Mouse (Mus musculus) liver, embryonic 12.5 days (tissue): Measurements from ENCODE around the gene Tal1. TPM values are rescaled to one million over a fixed set of nuclear protein-coding genes. Genes with fewer than 3 reads are reported as not detected.
A peak's percentile ranks its signal among the peaks of the same experiment; 100 is the strongest.

Source experiments
- ATAC-seq: fragments of 200-750 bp; cut with Nextera tagmentation; 2 replicates; pipeline ENCODE4 v1.8.0; 2017; ENCODE audit warnings: moderate number of reproducible peaks, mild to moderate bottlenecking, moderate library complexity
- H3K27ac ChIP-seq: fragments of 300-500 bp; sonication (generic); 2 replicates; pipeline ENCODE4 v1.5.1; 2016; ENCODE audit warnings: mild to moderate bottlenecking
- H3K27me3 ChIP-seq: fragments of 300-500 bp; sonication (generic); replicated peaks from 2 replicates; pipeline ENCODE4 v1.6.1; 2016; ENCODE audit warnings: mild to moderate bottlenecking, moderate library complexity
- H3K36me3 ChIP-seq: fragments of 300-500 bp; sonication (generic); 2 replicates; pipeline ENCODE4 v1.6.1; 2016; ENCODE audit warnings: mild to moderate bottlenecking, moderate library complexity
- H3K4me1 ChIP-seq: fragments of 300-500 bp; sonication (generic); 2 replicates; pipeline ENCODE4 v1.6.1; 2016
- H3K4me2 ChIP-seq: fragments of 300-500 bp; sonication (generic); 2 replicates; pipeline ENCODE4 v1.6.1; 2016; ENCODE audit warnings: mild to moderate bottlenecking, moderate library complexity
- H3K4me3 ChIP-seq: fragments of 300-500 bp; sonication (generic); 2 replicates; pipeline ENCODE4 v1.5.1; 2016; ENCODE audit warnings: mild to moderate bottlenecking, moderate library complexity
- H3K9ac ChIP-seq: fragments of 300-500 bp; sonication (generic); 2 replicates; pipeline ENCODE4 v1.6.1; 2016; ENCODE audit warnings: mild to moderate bottlenecking, moderate library complexity
- H3K9me3 ChIP-seq: fragments of 300-500 bp; sonication (generic); replicated peaks from 2 replicates; pipeline ENCODE4 v1.6.1; 2016; ENCODE audit warnings: mild to moderate bottlenecking, moderate library complexity
- WGBS: fragments of 180-500 bp; shearing (Covaris S2); methylation state at CpG from one replicate; pipeline ENCODE4 v1.1.7; 2016; ENCODE audit not compliant: insufficient replicate concordance; 5-methylcytosine and 5-hydroxymethylcytosine counted together
- polyA plus RNA-seq: library from polyadenylated mRNA; unstranded; fragments of >200 nt; fragmentation: Nextera tagmentation; extraction: Ambion mirVana; gene quantifications from 2 replicates; pipeline ENCODE4 v1.2.1, GENCODE M21; 2016

The Tal1 gene
- polyA plus RNA-seq, 1 experiment from 2014 or later: 58.7 TPM

- WGBS: 72% methylated on average over 4 of the region's 4 CpGs
- H3K9me3 ChIP-seq: no peaks in the 10 kb centered on the region
- H3K4me2 ChIP-seq: peak overlapping the region; percentile 79
- H3K9ac ChIP-seq: peak overlapping the region; percentile 75
- peaks cover 97% of the 10 kb centered on the region for H3K4me1 ChIP-seq
- H3K4me3 ChIP-seq: peak overlapping the region; percentile 13; the same call in 1 of the 2 replicates
- H3K36me3 ChIP-seq: no peaks in the 10 kb centered on the region
- peak overlapping the region; percentile 99 for H3K27ac ChIP-seq
- no peaks in the 10 kb centered on the region; the same call in 1 of the 2 replicates for H3K27me3 ChIP-seq
- no peak for ATAC-seq
Observed at GRCm38 (mm10) chr4:115093331-115093864, 37.2 kb downstream of the Tal1 start.

GRCm38 (mm10) chr4:115094056-115094455, 37.8 kb downstream of the Tal1 start:
- ATAC-seq: no peak
- H3K27ac ChIP-seq: peak overlapping the region; percentile 99
- peaks cover 93% of the 10 kb centered on the region for H3K4me1 ChIP-seq
- no peaks in the 10 kb centered on the region for H3K36me3 ChIP-seq
- peak overlapping the region; percentile 75 for H3K9ac ChIP-seq
- 63% methylated on average over 2 of the region's 2 CpGs for WGBS
- H3K27me3 ChIP-seq: no peaks in the 10 kb centered on the region; the same call in 1 of the 2 replicates
- H3K4me2 ChIP-seq: peak overlapping the region; percentile 79
- no peaks in the 10 kb centered on the region for H3K9me3 ChIP-seq
- peak overlapping the region; percentile 13; the same call in 1 of the 2 replicates for H3K4me3 ChIP-seq

- Histone ChIP-seq H3K27ac (peak overlapping the region; percentile 99), H3K27me3 (no peaks in the 10 kb centered on the region), H3K9me3 (no peaks in the 10 kb centered on the region), H3K4me1 (peaks cover 77% of the 10 kb centered on the region), H3K36me3 (no peaks in the 10 kb centered on the region), H3K4me3 (peak overlapping the region; percentile 51), H3K9ac (peak overlapping the region; percentile 77), H3K4me2 (peak overlapping the region; percentile 79)
- peak; percentile 93 for ATAC-seq
- WGBS: 0% methylated on average over 31 of the region's 31 CpGs
Observed at GRCm38 (mm10) chr4:115095671-115096434, 39.6 kb downstream of the Tal1 start.

- Histone ChIP-seq H3K4me2 (peak overlapping the region; percentile 79), H3K4me3 (peak overlapping the region; percentile 51), H3K27me3 (no peaks in the 10 kb centered on the region), H3K36me3 (no peaks in the 10 kb centered on the region), H3K27ac (peak overlapping the region; percentile 99), H3K9ac (peak overlapping the region; percentile 77), H3K9me3 (no peaks in the 10 kb centered on the region), H3K4me1 (peaks cover 70% of the 10 kb centered on the region)
- WGBS: 4% methylated on average over 11 of the region's 11 CpGs
- no peak for ATAC-seq
Observed at GRCm38 (mm10) chr4:115096435-115097145, 40.4 kb downstream of the Tal1 start.

- Histone ChIP-seq H3K4me3 (peak overlapping the region; percentile 51), H3K36me3 (no peaks in the 10 kb centered on the region), H3K9ac (peak overlapping the region; percentile 77), H3K9me3 (no peaks in the 10 kb centered on the region), H3K4me2 (peak overlapping the region; percentile 79), H3K4me1 (peaks cover 67% of the 10 kb centered on the region), H3K27me3 (no peaks in the 10 kb centered on the region), H3K27ac (peak overlapping the region; percentile 99)
- no peak for ATAC-seq
- WGBS: under 1% methylated on average over 6 of the region's 6 CpGs
Observed at GRCm38 (mm10) chr4:115097146-115097496, 40.9 kb downstream of the Tal1 start.

GRCm38 (mm10) chr4:115101682-115102081, 45.5 kb downstream of the Tal1 start:
- WGBS: 49% methylated on average over 6 of the region's 6 CpGs
- Histone ChIP-seq H3K9me3 (no peaks in the 10 kb centered on the region), H3K4me3 (no peak overlapping the region)

GRCm38 (mm10) chr4:115103510-115103909, 47.3 kb downstream of the Tal1 start:
- Histone ChIP-seq H3K4me1 (peaks cover 23% of the 10 kb centered on the region), H3K9ac (0 out of 2 replicates have a peak overlapping the region, but pooled peaks have one; percentile 5), H3K4me3 (no peak overlapping the region), H3K36me3 (no peaks in the 10 kb centered on the region), H3K27ac (peak overlapping the region; percentile 46), H3K27me3 (peaks cover 3% of the 10 kb centered on the region; the same call in 1 of the 2 replicates), H3K9me3 (no peaks in the 10 kb centered on the region), H3K4me2 (peak overlapping the region; percentile 23)
- peak; percentile 85 for ATAC-seq
- 21% methylated on average over 4 of the region's 4 CpGs for WGBS

More at GRCm38 (mm10) chr4:115101682-115102081, 45.5 kb downstream of the Tal1 start:
- no peak for ATAC-seq
- H3K4me1 ChIP-seq: peaks cover 42% of the 10 kb centered on the region
- H3K36me3 ChIP-seq: no peaks in the 10 kb centered on the region
- H3K27ac ChIP-seq: no peak overlapping the region
- H3K4me2 ChIP-seq: no peak overlapping the region
- H3K9ac ChIP-seq: no peak overlapping the region
- H3K27me3 ChIP-seq: peaks cover 3% of the 10 kb centered on the region; the same call in 1 of the 2 replicates

- no peaks in the 10 kb centered on the region for H3K9me3 ChIP-seq
- H3K36me3 ChIP-seq: no peaks in the 10 kb centered on the region
- 64% methylated on average over 2 of the region's 2 CpGs for WGBS
- H3K27ac ChIP-seq: no peak overlapping the region
- H3K4me2 ChIP-seq: no peak overlapping the region
- H3K27me3 ChIP-seq: peaks cover 13% of the 10 kb centered on the region
- no peak overlapping the region for H3K9ac ChIP-seq
- no peaks in the 10 kb centered on the region for H3K4me1 ChIP-seq
- no peak for ATAC-seq
- H3K4me3 ChIP-seq: no peak overlapping the region
Observed at GRCm38 (mm10) chr4:115111167-115111566, 54.9 kb downstream of the Tal1 start.

GRCm38 (mm10) chr4:115113266-115113665, 57.0 kb downstream of the Tal1 start:
- Histone ChIP-seq H3K36me3 (no peaks in the 10 kb centered on the region), H3K4me1 (no peaks in the 10 kb centered on the region), H3K9ac (no peak overlapping the region), H3K4me3 (no peak overlapping the region), H3K9me3 (no peaks in the 10 kb centered on the region), H3K4me2 (no peak overlapping the region), H3K27me3 (peaks cover 13% of the 10 kb centered on the region), H3K27ac (no peak overlapping the region)
- no peak for ATAC-seq
- WGBS: 19% methylated on average over 5 of the region's 5 CpGs

GRCm38 (mm10) chr4:115119642-115120041, 63.4 kb downstream of the Tal1 start:
- H3K4me1 ChIP-seq: no peaks in the 10 kb centered on the region
- H3K36me3 ChIP-seq: no peaks in the 10 kb centered on the region
- H3K27ac ChIP-seq: no peak overlapping the region
- no peak for ATAC-seq
- H3K4me3 ChIP-seq: no peak overlapping the region
- H3K27me3 ChIP-seq: no peaks in the 10 kb centered on the region; the same call in 1 of the 2 replicates
- no peak overlapping the region for H3K4me2 ChIP-seq
- no peak overlapping the region for H3K9ac ChIP-seq
- 60% methylated on average over 3 of the region's 3 CpGs for WGBS
- no peaks in the 10 kb centered on the region for H3K9me3 ChIP-seq

GRCm38 (mm10) chr4:115121162-115121561, 64.9 kb downstream of the Tal1 start:
- H3K4me3 ChIP-seq: no peak overlapping the region
- no peak for ATAC-seq
- H3K27me3 ChIP-seq: no peaks in the 10 kb centered on the region; the same call in 1 of the 2 replicates
- 59% methylated on average over 2 of the region's 2 CpGs for WGBS
- H3K4me2 ChIP-seq: no peak overlapping the region
- no peaks in the 10 kb centered on the region for H3K9me3 ChIP-seq
- no peaks in the 10 kb centered on the region for H3K36me3 ChIP-seq
- H3K9ac ChIP-seq: no peak overlapping the region
- H3K4me1 ChIP-seq: no peaks in the 10 kb centered on the region
- no peak overlapping the region for H3K27ac ChIP-seq
